Mouse (Mus musculus): ENCODE data around the gene Cfl2. TPM values are rescaled to one million over a fixed set of nuclear protein-coding genes. Genes with fewer than 3 reads are reported as not detected.
"Not testable (repeated sequence)": the region's sequence is repeated elsewhere in the genome, so short reads cannot be mapped to it uniquely, and the experiment has no call there.

Cfl2 gene
- polyA plus RNA-seq (2012; rRNA removed): 74.5 and 86.8 TPM in 2 replicates

GRCm38 (mm10) chr12:54862606-54863535, at the start of gene Cfl2:
Gene Cfl2 (minus strand): TSS chr12:54862877.
- DNase-seq: peak; percentile 88 to 89
- TF ChIP-seq CTCF (IDR thresholded peaks at IDR 0.05; ENCODE audit: borderline replicate concordance, insufficient read depth, low read depth, low read length) (no peak), POLR2A (IDR thresholded peaks at IDR 0.05; ENCODE audit: borderline replicate concordance, insufficient read depth, low read length) (peak; percentile 79)
- WGBS: under 1% methylated on average over 64 of the region's 82 CpGs
- Histone ChIP-seq H3K27ac (ENCODE audit: insufficient read depth, low read length) (peak within 1 kb of the TSS; percentile 97), H3K4me3 (replicated peaks; ENCODE audit: insufficient read depth, low read depth, low read length) (peak within 1 kb of the TSS; percentile 99), H3K4me1 (ENCODE audit: control insufficient read depth, insufficient read depth, low read length) (no peaks in the 10 kb centered on the region; the same call in 1 of the 2 replicates), H3K27me3 (ENCODE audit: control insufficient read depth, insufficient read depth, low read length) (no peaks in the 10 kb centered on the region)

- H3K4me1 ChIP-seq (ENCODE audit: control insufficient read depth, insufficient read depth, low read length): no peaks in the 10 kb centered on the region
- no peak for TF ChIP-seq POLR2A (IDR thresholded peaks at IDR 0.05; ENCODE audit: borderline replicate concordance, insufficient read depth, low read length)
- TF ChIP-seq CTCF (IDR thresholded peaks at IDR 0.05; ENCODE audit: borderline replicate concordance, insufficient read depth, low read depth, low read length): no peak
- H3K27ac ChIP-seq (ENCODE audit: insufficient read depth, low read length): no peak overlapping the region
- 95% methylated on average over 3 of the region's 3 CpGs for WGBS
- H3K4me3 ChIP-seq (replicated peaks; ENCODE audit: insufficient read depth, low read depth, low read length): no peak overlapping the region
- DNase-seq: no peak
- H3K27me3 ChIP-seq (ENCODE audit: control insufficient read depth, insufficient read depth, low read length): no peaks in the 10 kb centered on the region
Observed at GRCm38 (mm10) chr12:54910387-54910786, 47.7 kb upstream of the Cfl2 start.

- H3K27me3 ChIP-seq (ENCODE audit: control insufficient read depth, insufficient read depth, low read length); DNase-seq; H3K4me1 ChIP-seq (ENCODE audit: control insufficient read depth, insufficient read depth, low read length); H3K4me3 ChIP-seq (replicated peaks; ENCODE audit: insufficient read depth, low read depth, low read length); H3K27ac ChIP-seq (ENCODE audit: insufficient read depth, low read length): not testable (repeated sequence)
- 73% methylated on average over 2 of the region's 2 CpGs for WGBS
Observed at GRCm38 (mm10) chr12:54892559-54892958, 29.9 kb upstream of the Cfl2 start.

GRCm38 (mm10) chr12:54890426-54890825, 27.7 kb upstream of the Cfl2 start:
- 94% methylated on average over 2 of the region's 2 CpGs for WGBS
- TF ChIP-seq POLR2A (IDR thresholded peaks at IDR 0.05; ENCODE audit: borderline replicate concordance, insufficient read depth, low read length): no peak
- Histone ChIP-seq H3K4me1 (ENCODE audit: control insufficient read depth, insufficient read depth, low read length) (no peaks in the 10 kb centered on the region), H3K27ac (ENCODE audit: insufficient read depth, low read length) (no peak overlapping the region), H3K4me3 (replicated peaks; ENCODE audit: insufficient read depth, low read depth, low read length) (no peak overlapping the region), H3K27me3 (ENCODE audit: control insufficient read depth, insufficient read depth, low read length) (no peaks in the 10 kb centered on the region)
- no peak for DNase-seq

GRCm38 (mm10) chr12:54887580-54888127, 25.0 kb upstream of the Cfl2 start:
- 88% methylated on average over 4 of the region's 4 CpGs for WGBS
- TF ChIP-seq POLR2A (IDR thresholded peaks at IDR 0.05; ENCODE audit: borderline replicate concordance, insufficient read depth, low read length) (no peak), CTCF (IDR thresholded peaks at IDR 0.05; ENCODE audit: borderline replicate concordance, insufficient read depth, low read depth, low read length) (no peak)
- H3K4me3 ChIP-seq (replicated peaks; ENCODE audit: insufficient read depth, low read depth, low read length): no peak overlapping the region
- no peak for DNase-seq
- H3K4me1 ChIP-seq (ENCODE audit: control insufficient read depth, insufficient read depth, low read length): no peaks in the 10 kb centered on the region
- H3K27ac ChIP-seq (ENCODE audit: insufficient read depth, low read length): no peak overlapping the region
- H3K27me3 ChIP-seq (ENCODE audit: control insufficient read depth, insufficient read depth, low read length): no peaks in the 10 kb centered on the region

GRCm38 (mm10) chr12:54879630-54880029, 17.0 kb upstream of the Cfl2 start:
- Histone ChIP-seq H3K27ac (ENCODE audit: insufficient read depth, low read length) (no peak overlapping the region), H3K4me3 (replicated peaks; ENCODE audit: insufficient read depth, low read depth, low read length) (no peak overlapping the region), H3K4me1 (ENCODE audit: control insufficient read depth, insufficient read depth, low read length) (no peaks in the 10 kb centered on the region), H3K27me3 (ENCODE audit: control insufficient read depth, insufficient read depth, low read length) (no peaks in the 10 kb centered on the region)
- TF ChIP-seq POLR2A (IDR thresholded peaks at IDR 0.05; ENCODE audit: borderline replicate concordance, insufficient read depth, low read length) (no peak), CTCF (IDR thresholded peaks at IDR 0.05; ENCODE audit: borderline replicate concordance, insufficient read depth, low read depth, low read length) (peak; percentile 75)
- DNase-seq: peak; percentile 57 to 70
- 0% methylated on average over 6 of the region's 6 CpGs for WGBS

- TF ChIP-seq POLR2A (IDR thresholded peaks at IDR 0.05; ENCODE audit: borderline replicate concordance, insufficient read depth, low read length): no peak
- TF ChIP-seq CTCF (IDR thresholded peaks at IDR 0.05; ENCODE audit: borderline replicate concordance, insufficient read depth, low read depth, low read length): no peak
- 78% methylated on average over 5 of the region's 5 CpGs for WGBS
- DNase-seq: no peak
- Histone ChIP-seq H3K27me3 (ENCODE audit: control insufficient read depth, insufficient read depth, low read length) (no peaks in the 10 kb centered on the region), H3K4me1 (ENCODE audit: control insufficient read depth, insufficient read depth, low read length) (no peaks in the 10 kb centered on the region), H3K27ac (ENCODE audit: insufficient read depth, low read length) (no peak overlapping the region), H3K4me3 (replicated peaks; ENCODE audit: insufficient read depth, low read depth, low read length) (no peak overlapping the region)
Observed at GRCm38 (mm10) chr12:54879211-54879610, 16.5 kb upstream of the Cfl2 start.

- DNase-seq: no peak
- Histone ChIP-seq H3K27me3 (ENCODE audit: control insufficient read depth, insufficient read depth, low read length) (no peaks in the 10 kb centered on the region), H3K27ac (ENCODE audit: insufficient read depth, low read length) (no peak overlapping the region), H3K4me1 (ENCODE audit: control insufficient read depth, insufficient read depth, low read length) (no peaks in the 10 kb centered on the region), H3K4me3 (replicated peaks; ENCODE audit: insufficient read depth, low read depth, low read length) (no peak overlapping the region)
- WGBS: 85% methylated on average over 1 of the region's 1 CpGs
- TF ChIP-seq CTCF (IDR thresholded peaks at IDR 0.05; ENCODE audit: borderline replicate concordance, insufficient read depth, low read depth, low read length) (no peak), POLR2A (IDR thresholded peaks at IDR 0.05; ENCODE audit: borderline replicate concordance, insufficient read depth, low read length) (no peak)
Observed at GRCm38 (mm10) chr12:54877875-54878274, 15.2 kb upstream of the Cfl2 start.

Data from cerebellum, adult 2 months (tissue).